Mouse (Mus musculus) heart, embryonic 12.5 days (tissue): ENCODE results near the gene Nfrkb. TPM values are rescaled to one million over a fixed set of nuclear protein-coding genes. Genes with fewer than 3 reads are reported as not detected.
A peak's percentile ranks its signal among the peaks of the same experiment; 100 is the strongest.

Experiments
- ATAC-seq: fragments of 200-750 bp; cut with Nextera tagmentation; 2 replicates; pipeline ENCODE4 v1.8.0; 2017; ENCODE audit warnings: moderate TSS enrichment, moderate library complexity; ENCODE audit not compliant: insufficient number of reproducible peaks, low FRiP score
- H3K27ac ChIP-seq: fragments of 300-500 bp; sonication (generic); 2 replicates; pipeline ENCODE4 v1.5.1; 2016; ENCODE audit warnings: mild to moderate bottlenecking, moderate library complexity; ENCODE audit not compliant: poor library complexity, severe bottlenecking
- H3K27me3 ChIP-seq: fragments of 300-500 bp; sonication (generic); replicated peaks from 2 replicates; pipeline ENCODE4 v1.6.1; 2016; ENCODE audit warnings: mild to moderate bottlenecking, moderate library complexity
- H3K36me3 ChIP-seq: fragments of 300-500 bp; sonication (generic); 2 replicates; pipeline ENCODE4 v1.6.1; 2016; ENCODE audit warnings: mild to moderate bottlenecking, moderate library complexity
- H3K4me1 ChIP-seq: fragments of 300-500 bp; sonication (generic); replicated peaks from 2 replicates; pipeline ENCODE4 v1.6.1; 2016; ENCODE audit warnings: mild to moderate bottlenecking
- H3K4me2 ChIP-seq: fragments of 300-500 bp; sonication (generic); 2 replicates; pipeline ENCODE4 v1.6.1; 2016; ENCODE audit warnings: mild to moderate bottlenecking, moderate library complexity
- H3K4me3 ChIP-seq: fragments of 300-500 bp; sonication (generic); 2 replicates; pipeline ENCODE4 v1.5.1; 2016; ENCODE audit warnings: mild to moderate bottlenecking
- H3K9ac ChIP-seq: fragments of 300-500 bp; sonication (generic); 2 replicates; pipeline ENCODE4 v1.6.1; 2016; ENCODE audit warnings: mild to moderate bottlenecking, moderate library complexity
- H3K9me3 ChIP-seq: fragments of 300-500 bp; sonication (generic); replicated peaks from 2 replicates; pipeline ENCODE4 v1.6.1; 2016; ENCODE audit warnings: mild to moderate bottlenecking, moderate library complexity
- WGBS: fragments of 180-500 bp; shearing (Covaris S2); methylation state at CpG from one replicate; pipeline ENCODE4 v1.1.7; 2016; 5-methylcytosine and 5-hydroxymethylcytosine counted together
- polyA plus RNA-seq: library from polyadenylated mRNA; unstranded; fragments of >200 nt; fragmentation: Nextera tagmentation; extraction: Ambion mirVana; gene quantifications from 2 replicates; pipeline ENCODE4 v1.2.1, GENCODE M21; 2016

Nfrkb gene
- polyA plus RNA-seq, 1 experiment from 2014 or later, result 16.8 TPM

DNA sequence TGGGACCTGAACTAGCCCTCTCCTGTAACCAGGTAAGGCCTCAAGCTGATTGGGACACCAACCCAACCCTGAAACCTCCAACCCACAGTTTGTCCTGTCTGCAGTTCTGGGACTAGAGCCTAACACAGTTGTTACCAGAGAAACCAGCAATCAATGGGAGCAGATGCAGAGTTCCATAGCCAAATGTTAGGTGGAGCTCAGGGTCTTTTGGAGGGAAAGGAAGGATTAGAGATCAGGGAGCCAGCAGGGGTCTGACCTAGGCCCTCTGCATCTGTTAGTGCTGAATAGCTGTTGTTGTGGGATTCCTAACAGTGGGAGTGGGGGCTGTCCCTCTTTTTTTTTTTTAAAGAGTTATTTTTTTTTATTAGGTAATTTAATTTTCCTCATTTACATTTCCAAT, 9.3 kb upstream of the Nfrkb start:
- H3K4me1 ChIP-seq, result no peaks in the 10 kb centered on the region

GRCm38 (mm10) chr9:31384786-31385499, 1.0 kb upstream of the Nfrkb start:
- no peak for ATAC-seq
- H3K4me3 ChIP-seq, result peak overlapping the region; percentile 93
- peak overlapping the region; percentile 92 for H3K4me2 ChIP-seq
- H3K9ac ChIP-seq, result no peak overlapping the region
- no peak overlapping the region for H3K27ac ChIP-seq
- WGBS, result 74% methylated on average over 17 of the region's 17 CpGs
- H3K36me3 ChIP-seq, result peaks cover 8% of the 10 kb centered on the region
- H3K9me3 ChIP-seq, result no peaks in the 10 kb centered on the region
- no peaks in the 10 kb centered on the region for H3K27me3 ChIP-seq
- H3K4me1 ChIP-seq, result peaks cover 18% of the 10 kb centered on the region

More for the DNA sequence above, 9.3 kb upstream of the Nfrkb start:
- H3K27ac ChIP-seq, result no peak overlapping the region
- peaks cover 27% of the 10 kb centered on the region for H3K36me3 ChIP-seq
- no peak for ATAC-seq
- H3K27me3 ChIP-seq, result no peaks in the 10 kb centered on the region
- H3K4me2 ChIP-seq, result no peak overlapping the region
- no peak overlapping the region for H3K4me3 ChIP-seq
- no peaks in the 10 kb centered on the region for H3K9me3 ChIP-seq
- H3K9ac ChIP-seq, result no peak overlapping the region

DNA sequence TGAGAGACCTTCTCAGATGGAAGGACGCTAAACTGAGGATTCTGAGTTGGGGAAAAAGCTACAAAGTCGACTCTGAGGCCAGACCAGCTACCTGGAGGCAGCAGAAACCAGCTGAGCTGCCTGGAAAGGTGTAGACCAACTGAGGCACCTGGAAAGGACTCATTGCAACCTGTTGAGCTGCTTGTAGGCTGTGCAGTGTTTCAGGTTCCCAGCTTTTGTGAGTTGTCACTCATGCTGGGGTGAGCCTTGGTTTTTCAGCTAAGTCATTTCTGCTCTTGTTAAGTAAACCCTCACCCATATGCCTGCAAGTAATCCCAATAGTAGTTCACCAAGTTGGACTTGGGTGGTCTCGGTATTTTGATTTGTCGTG, 507 bp upstream of the Nfrkb start:
- ATAC-seq, result peak; percentile 19; the same call in 1 of the 2 replicates
- Histone ChIP-seq H3K36me3 (peaks cover 12% of the 10 kb centered on the region), H3K4me2 (peak overlapping the region; percentile 92), H3K4me3 (peak overlapping the region; percentile 93), H3K27me3 (no peaks in the 10 kb centered on the region), H3K9ac (peak overlapping the region; percentile 90), H3K27ac (no peak overlapping the region), H3K9me3 (no peaks in the 10 kb centered on the region), H3K4me1 (peaks cover 18% of the 10 kb centered on the region)
- 15% methylated on average over 4 of the region's 4 CpGs for WGBS

GRCm38 (mm10) chr9:31386368-31387180, 582 bp downstream of the Nfrkb start:
- peak overlapping the region; percentile 29 for H3K27ac ChIP-seq
- H3K36me3 ChIP-seq, result peaks cover 22% of the 10 kb centered on the region
- peaks cover 18% of the 10 kb centered on the region for H3K4me1 ChIP-seq
- peak; percentile 77 for ATAC-seq
- peak overlapping the region; percentile 90 for H3K9ac ChIP-seq
- no peaks in the 10 kb centered on the region for H3K27me3 ChIP-seq
- peak overlapping the region; percentile 93 for H3K4me3 ChIP-seq
- no peaks in the 10 kb centered on the region for H3K9me3 ChIP-seq
- WGBS, result 9% methylated on average over 44 of the region's 44 CpGs
- H3K4me2 ChIP-seq, result peak overlapping the region; percentile 92

- Histone ChIP-seq H3K4me2 (peak overlapping the region; percentile 92), H3K27ac (no peak overlapping the region), H3K36me3 (peaks cover 28% of the 10 kb centered on the region), H3K27me3 (no peaks in the 10 kb centered on the region), H3K9ac (0 out of 2 replicates have a peak overlapping the region, but pooled peaks have one; percentile 90), H3K9me3 (no peaks in the 10 kb centered on the region), H3K4me3 (peak overlapping the region; percentile 93), H3K4me1 (peaks cover 18% of the 10 kb centered on the region)
- 82% methylated on average over 5 of the region's 5 CpGs for WGBS
- no peak for ATAC-seq
These were observed 1.2 kb downstream of the Nfrkb start for GRCm38 (mm10) chr9:31387206-31387605.

- ATAC-seq, result no peak
- H3K9me3 ChIP-seq, result no peaks in the 10 kb centered on the region
- H3K4me3 ChIP-seq, result no peak overlapping the region
- H3K27ac ChIP-seq, result no peak overlapping the region
- no peaks in the 10 kb centered on the region for H3K4me1 ChIP-seq
- WGBS, result 60% methylated on average over 4 of the region's 4 CpGs
- no peak overlapping the region for H3K4me2 ChIP-seq
- peaks cover 95% of the 10 kb centered on the region for H3K36me3 ChIP-seq
- no peaks in the 10 kb centered on the region for H3K27me3 ChIP-seq
- no peak overlapping the region for H3K9ac ChIP-seq
These were observed 14.4 kb downstream of the Nfrkb start for GRCm38 (mm10) chr9:31400441-31400840.

DNA sequence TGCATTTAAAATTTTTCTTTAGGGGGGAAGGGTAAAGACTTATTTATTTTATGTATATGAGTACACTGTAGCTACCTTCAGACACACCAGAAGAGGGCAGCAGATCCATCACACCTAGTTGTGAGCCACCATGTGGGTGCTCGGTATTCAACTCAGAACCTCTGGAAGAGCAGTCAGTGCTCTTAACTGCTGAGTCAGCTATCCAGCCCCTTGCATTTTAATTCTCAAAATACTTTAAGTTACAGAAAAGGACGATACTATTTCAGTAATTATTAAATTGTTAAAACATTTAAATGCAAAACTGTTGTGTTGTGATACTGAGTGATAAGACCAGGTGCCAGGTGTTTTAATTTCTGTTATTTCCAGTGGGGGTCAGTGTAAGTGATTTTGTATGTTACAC, 18.3 kb downstream of the Nfrkb start:
- no peak for ATAC-seq
- Histone ChIP-seq H3K27ac (no peak overlapping the region), H3K27me3 (no peaks in the 10 kb centered on the region), H3K9ac (no peak overlapping the region), H3K36me3 (peaks cover 88% of the 10 kb centered on the region), H3K9me3 (no peaks in the 10 kb centered on the region), H3K4me2 (no peak overlapping the region), H3K4me1 (no peaks in the 10 kb centered on the region), H3K4me3 (no peak overlapping the region)
- 89% methylated on average over 2 of the region's 2 CpGs for WGBS

DNA sequence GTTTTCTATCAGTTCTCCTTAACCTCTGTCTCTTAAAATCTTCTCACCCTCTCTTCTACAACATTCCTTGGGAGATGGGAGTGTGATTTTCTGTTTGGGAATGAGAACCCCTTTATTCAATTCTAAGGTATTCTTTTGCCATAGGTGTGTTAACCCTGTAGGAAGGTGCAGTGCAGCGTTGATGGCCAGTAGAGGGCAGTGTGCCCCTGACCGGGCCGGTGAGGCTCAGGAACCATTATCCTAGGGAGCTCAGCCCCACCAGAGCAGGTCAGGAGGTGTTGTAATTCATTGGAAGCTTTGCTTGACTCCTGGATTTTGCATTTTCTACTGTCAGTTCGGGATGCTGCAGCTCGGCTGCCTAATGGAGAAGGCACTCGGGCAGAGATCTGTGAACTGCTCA, 19.2 kb downstream of the Nfrkb start:
- H3K27me3 ChIP-seq, result no peaks in the 10 kb centered on the region
- WGBS, result 63% methylated on average over 6 of the region's 6 CpGs
- H3K27ac ChIP-seq, result no peak overlapping the region
- H3K36me3 ChIP-seq, result peaks cover 88% of the 10 kb centered on the region
- no peak overlapping the region for H3K4me2 ChIP-seq
- H3K9ac ChIP-seq, result no peak overlapping the region
- H3K4me3 ChIP-seq, result no peak overlapping the region
- no peaks in the 10 kb centered on the region for H3K4me1 ChIP-seq
- no peaks in the 10 kb centered on the region for H3K9me3 ChIP-seq
- ATAC-seq, result no peak

GRCm38 (mm10) chr9:31412165-31412564, 26.2 kb downstream of the Nfrkb start:
- H3K9me3 ChIP-seq, result no peaks in the 10 kb centered on the region
- peaks cover 90% of the 10 kb centered on the region for H3K36me3 ChIP-seq
- H3K4me3 ChIP-seq, result no peak overlapping the region
- H3K4me2 ChIP-seq, result no peak overlapping the region
- no peaks in the 10 kb centered on the region for H3K4me1 ChIP-seq
- ATAC-seq, result no peak
- H3K9ac ChIP-seq, result no peak overlapping the region
- no peak overlapping the region for H3K27ac ChIP-seq
- no peaks in the 10 kb centered on the region for H3K27me3 ChIP-seq
- 85% methylated on average over 4 of the region's 4 CpGs for WGBS

GRCm38 (mm10) chr9:31418821-31419220, 32.8 kb downstream of the Nfrkb start:
- Histone ChIP-seq H3K4me3 (no peak overlapping the region), H3K9me3 (no peaks in the 10 kb centered on the region), H3K4me1 (no peaks in the 10 kb centered on the region), H3K4me2 (no peak overlapping the region), H3K9ac (no peak overlapping the region), H3K27me3 (no peaks in the 10 kb centered on the region), H3K27ac (no peak overlapping the region), H3K36me3 (peaks cover 78% of the 10 kb centered on the region)
- ATAC-seq, result no peak
- 90% methylated on average over 1 of the region's 1 CpGs for WGBS

- no peaks in the 10 kb centered on the region for H3K4me1 ChIP-seq
- H3K36me3 ChIP-seq, result peaks cover 51% of the 10 kb centered on the region
- no peaks in the 10 kb centered on the region for H3K27me3 ChIP-seq
These were observed 36.2 kb downstream of the Nfrkb start for GRCm38 (mm10) chr9:31422143-31422542.

More at GRCm38 (mm10) chr9:31422143-31422542, 36.2 kb downstream of the Nfrkb start:
- no peak overlapping the region for H3K27ac ChIP-seq
- 72% methylated on average over 5 of the region's 5 CpGs for WGBS
- H3K4me2 ChIP-seq, result no peak overlapping the region
- no peak overlapping the region for H3K9ac ChIP-seq
- ATAC-seq, result no peak
- H3K4me3 ChIP-seq, result no peak overlapping the region
- H3K9me3 ChIP-seq, result no peaks in the 10 kb centered on the region
